Mouse (Mus musculus) gastrocnemius, adult 2 months (tissue): ENCODE data around the gene Cmtm1. TPM values are rescaled to one million over a fixed set of nuclear protein-coding genes. Genes with fewer than 3 reads are reported as not detected.
A peak's percentile ranks its signal among the peaks of the same experiment; 100 is the strongest.
"Not testable (repeated sequence)": the region's sequence is repeated elsewhere in the genome, so short reads cannot be mapped to it uniquely, and the experiment has no call there.

Experiments
- DNase-seq: peaks from one replicate; pipeline ENCODE4 v3.0.0; 2022
- H3K27ac ChIP-seq: fragments of 200-600 bp; 2 replicates; pipeline ENCODE4 v1.8.1; 2022; ENCODE audit warnings: mild to moderate bottlenecking
- H3K4me3 ChIP-seq: fragments of 200-600 bp; 2 replicates; pipeline ENCODE4 v1.8.1; 2022; ENCODE audit warnings: mild to moderate bottlenecking, moderate library complexity
- CTCF ChIP-seq: fragments of 200-600 bp; IDR thresholded peaks from 2 replicates; pipeline ENCODE4 v1.8.1; 2022; ENCODE audit warnings: antibody characterized with exemption, mild to moderate bottlenecking, moderate library complexity
- intact Hi-C: fragments of 180-260 bp; cut with DNase I; formaldehyde crosslinking; loops from one replicate; pipeline ENCODE4 v1.15.1; 2025
- total RNA-seq, 2 experiments: library from RNA; stranded (reverse); gene quantifications; 2 replicates each; pipeline ENCODE4 v1.2.3; 2021

The Cmtm1 gene
- total RNA-seq, 2 experiments from 2014 or later = not detected

- no peak for DNase-seq
- intact Hi-C loops = loop anchor here (5.0 kb wide), 1 partner anchor 88 kb away; the partner anchor contains the start of gene Cklf
These were observed 30.0 kb upstream of the Cmtm1 start for GRCm38 (mm10) chr8:104339983-104340232.

GRCm38 (mm10) chr8:104339229-104339982, 29.5 kb upstream of the Cmtm1 start, which contains the start of gene Cmtm3:
Cmtm3 (plus strand) TSS chr8:104339410.
- peak within 1 kb of the TSS; percentile 93 for H3K27ac ChIP-seq
- intact Hi-C loops = no loop called here
- DNase-seq = peak; percentile 29
- H3K4me3 ChIP-seq = peak within 1 kb of the TSS; percentile 88
- no peak for TF ChIP-seq CTCF

More at GRCm38 (mm10) chr8:104339983-104340232, 30.0 kb upstream of the Cmtm1 start:
- peak overlapping the region; percentile 88 for H3K4me3 ChIP-seq
- peak overlapping the region; percentile 93 for H3K27ac ChIP-seq
- TF ChIP-seq CTCF = no peak

GRCm38 (mm10) chr8:104337890-104338289, 27.9 kb upstream of the Cmtm1 start:
- DNase-seq = no peak
- no peak for TF ChIP-seq CTCF
- intact Hi-C loops = no loop called here

GRCm38 (mm10) chr8:104336806-104337205, 26.9 kb upstream of the Cmtm1 start:
- H3K4me3 ChIP-seq = no peak overlapping the region
- intact Hi-C loops = no loop called here
- no peak for TF ChIP-seq CTCF
- H3K27ac ChIP-seq = no peak overlapping the region
- DNase-seq = no peak

More at GRCm38 (mm10) chr8:104337890-104338289, 27.9 kb upstream of the Cmtm1 start:
- Histone ChIP-seq H3K27ac (no peak overlapping the region), H3K4me3 (no peak overlapping the region)

- Histone ChIP-seq H3K27ac (no peak overlapping the region), H3K4me3 (no peak overlapping the region)
- no peak for DNase-seq
- intact Hi-C loops = no loop called here
- no peak for TF ChIP-seq CTCF
These were observed 24.3 kb upstream of the Cmtm1 start for GRCm38 (mm10) chr8:104334196-104334595.

- no peak overlapping the region for H3K4me3 ChIP-seq
- no peak overlapping the region for H3K27ac ChIP-seq
- intact Hi-C loops = no loop called here
- no peak for TF ChIP-seq CTCF
- no peak for DNase-seq
These were observed 23.8 kb upstream of the Cmtm1 start for GRCm38 (mm10) chr8:104333786-104334185.

- intact Hi-C loops = no loop called here
- TF ChIP-seq CTCF = no peak
- no peak for DNase-seq
- Histone ChIP-seq H3K4me3 (no peak overlapping the region), H3K27ac (no peak overlapping the region)
These were observed 23.0 kb upstream of the Cmtm1 start for GRCm38 (mm10) chr8:104332665-104333631.

- DNase-seq, H3K4me3 ChIP-seq, intact Hi-C loops, H3K27ac ChIP-seq: not testable (repeated sequence)
These were observed 12.0 kb upstream of the Cmtm1 start, which contains the start of gene Cmtm2b for GRCm38 (mm10) chr8:104321930-104322329. Cmtm2b (plus strand) TSS chr8:104322230.

- intact Hi-C loops, DNase-seq: not testable (repeated sequence)
These were observed 11.3 kb upstream of the Cmtm1 start, which contains the start of gene Gm11020 for GRCm38 (mm10) chr8:104321267-104321666. Gm11020 (plus strand) TSS chr8:104321567.

GRCm38 (mm10) chr8:104313311-104313710, 3.4 kb upstream of the Cmtm1 start:
- intact Hi-C loops = no loop called here
- peak; percentile 38 for DNase-seq
- TF ChIP-seq CTCF = peak; percentile 45

More at GRCm38 (mm10) chr8:104321267-104321666, 11.3 kb upstream of the Cmtm1 start, which contains the start of gene Gm11020:
- H3K27ac ChIP-seq, H3K4me3 ChIP-seq: not testable (repeated sequence)

GRCm38 (mm10) chr8:104312023-104312422, 2.1 kb upstream of the Cmtm1 start:
- H3K27ac ChIP-seq, H3K4me3 ChIP-seq, intact Hi-C loops, DNase-seq: not testable (repeated sequence)

More at GRCm38 (mm10) chr8:104313311-104313710, 3.4 kb upstream of the Cmtm1 start:
- Histone ChIP-seq H3K4me3 (no peak overlapping the region), H3K27ac (no peak overlapping the region)

GRCm38 (mm10) chr8:104308341-104308740, 1.6 kb downstream of the Cmtm1 start:
- H3K4me3 ChIP-seq, H3K27ac ChIP-seq, DNase-seq, intact Hi-C loops: not testable (repeated sequence)

GRCm38 (mm10) chr8:104304962-104305361, 5.0 kb downstream of the Cmtm1 start:
- no peak for DNase-seq
- intact Hi-C loops = no loop called here
- Histone ChIP-seq H3K4me3 (no peak overlapping the region), H3K27ac (no peak overlapping the region)
- no peak for TF ChIP-seq CTCF

- H3K27ac ChIP-seq, intact Hi-C loops, DNase-seq, H3K4me3 ChIP-seq: not testable (repeated sequence)
These were observed 7.4 kb downstream of the Cmtm1 start for GRCm38 (mm10) chr8:104302536-104302935.

- H3K4me3 ChIP-seq, DNase-seq, intact Hi-C loops, H3K27ac ChIP-seq: not testable (repeated sequence)
These were observed 8.4 kb downstream of the Cmtm1 start for GRCm38 (mm10) chr8:104301577-104301976.
